Mouse (Mus musculus): ENCODE measurements around the gene Tcf23. TPM values are rescaled to one million over a fixed set of nuclear protein-coding genes. Genes with fewer than 3 reads are reported as not detected.

Gene Tcf23
- not detected for polyA plus RNA-seq (2017; shearing (Covaris generic))

DNA sequence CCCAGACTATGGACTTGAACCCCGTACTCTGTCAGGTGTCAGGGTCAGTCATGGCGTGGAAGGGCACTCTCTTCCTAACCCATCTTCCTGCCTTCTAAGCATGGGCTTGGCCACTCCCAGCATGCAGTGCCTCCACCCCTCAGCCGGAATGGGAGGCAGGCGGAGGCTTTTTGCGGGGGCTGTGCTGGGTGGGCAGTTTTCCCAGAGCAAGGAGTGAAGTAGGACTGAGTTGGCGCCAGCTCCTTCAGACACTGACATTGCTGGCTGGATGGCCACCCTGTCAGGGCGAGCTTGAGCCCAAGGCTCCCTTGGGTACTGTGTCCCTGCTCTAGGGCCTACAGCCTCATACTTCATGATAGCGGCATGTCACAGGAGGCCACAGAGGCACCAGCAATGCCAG is at the start of gene Tcf23:
Gene Tcf23, plus strand, starts transcription at position 247 of the 400 bp plus-strand sequence.
- ATAC-seq, result no peak

- ATAC-seq, result no peak
Measured at GRCm38 (mm10) chr5:30918691-30919090, 49.8 kb upstream of the Tcf23 start.

DNA sequence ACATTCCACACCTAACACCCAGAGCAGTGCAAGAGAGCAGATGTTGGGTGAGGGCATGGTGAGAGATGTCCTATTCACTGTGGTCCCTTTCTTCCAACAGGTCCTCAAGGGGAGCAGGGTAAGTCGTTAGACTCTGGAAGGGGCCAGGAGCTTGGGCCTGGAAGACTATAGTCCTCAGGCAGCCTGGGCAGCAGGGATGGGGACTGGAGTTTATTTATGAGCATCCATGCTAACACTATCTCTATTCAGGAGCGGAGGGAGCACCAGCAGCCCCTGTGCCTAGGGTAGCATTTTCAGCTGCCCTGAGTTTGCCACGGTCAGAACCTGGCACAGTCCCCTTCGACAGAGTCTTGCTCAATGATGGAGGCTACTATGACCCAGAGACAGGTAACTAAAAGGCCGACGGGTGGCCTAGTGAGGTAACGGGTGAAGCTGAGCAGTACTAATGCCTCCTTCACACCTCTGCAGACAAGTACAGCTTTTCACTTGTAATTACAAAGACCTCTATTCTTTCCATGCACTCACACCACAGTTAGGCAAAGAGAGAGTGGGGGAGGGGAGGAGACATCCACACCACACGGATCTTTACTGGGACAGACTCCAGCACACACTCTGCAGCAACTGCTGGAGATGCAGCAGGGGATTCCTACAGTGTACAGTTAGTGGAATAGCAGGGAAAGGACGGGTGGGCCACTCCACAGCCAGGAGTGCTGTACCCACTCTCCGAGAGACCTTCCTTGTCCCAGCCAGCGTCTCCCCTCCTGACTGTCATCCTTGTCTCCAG is 48.4 kb upstream of the Tcf23 start:
- no peak for ATAC-seq

GRCm38 (mm10) chr5:30920621-30921020 is 47.8 kb upstream of the Tcf23 start:
- no peak for ATAC-seq

GRCm38 (mm10) chr5:30921256-30922033 is 47.0 kb upstream of the Tcf23 start, which contains the start of gene Khk:
Gene Khk (plus strand): TSS chr5:30921431.
- ATAC-seq, result peak; percentile 86

DNA sequence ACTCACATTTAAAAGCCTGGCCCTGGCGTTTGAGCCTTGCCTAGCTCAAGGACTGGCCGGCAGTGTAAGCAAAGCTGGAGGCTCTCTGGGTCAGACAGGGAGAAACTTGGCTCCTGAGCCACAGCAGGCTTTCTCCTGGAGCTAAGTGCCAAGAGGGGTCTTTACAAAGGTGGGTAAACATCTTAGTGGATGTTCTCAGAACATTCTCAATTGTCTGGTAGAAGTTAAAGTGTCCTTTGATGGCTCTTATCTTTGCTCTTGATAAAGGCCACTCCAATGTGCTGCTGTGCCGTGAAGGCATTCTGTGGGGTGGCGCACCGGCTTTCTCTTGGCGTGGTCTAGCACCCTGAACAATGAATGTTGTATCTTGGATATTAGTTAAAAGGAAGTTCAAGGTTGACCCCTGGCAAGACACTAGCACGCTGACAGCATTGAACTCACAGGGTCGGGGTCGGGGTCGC is 45.9 kb upstream of the Tcf23 start:
- no peak for ATAC-seq

DNA sequence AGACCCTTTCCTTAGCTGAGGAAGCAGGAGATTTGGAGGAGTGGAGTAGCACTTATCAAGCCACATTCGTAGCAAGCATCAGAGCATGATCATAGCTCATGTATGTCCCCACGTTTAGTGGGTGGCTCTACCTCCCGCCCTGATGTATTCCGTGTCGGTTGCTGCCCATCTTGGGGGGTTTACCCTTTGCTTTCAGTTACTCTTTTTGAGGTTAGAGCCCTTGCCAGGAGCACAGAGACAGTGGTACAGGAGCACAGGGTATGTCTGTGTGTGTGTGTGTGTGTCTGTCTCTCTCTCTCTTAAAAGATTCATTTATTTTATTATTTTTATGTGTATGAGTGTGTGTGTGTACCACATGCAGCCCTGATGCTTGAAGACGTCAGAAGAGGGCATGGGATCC is 45.3 kb upstream of the Tcf23 start:
- no peak for ATAC-seq

- no peak for ATAC-seq
Measured at GRCm38 (mm10) chr5:30924614-30925013, 43.8 kb upstream of the Tcf23 start.

DNA sequence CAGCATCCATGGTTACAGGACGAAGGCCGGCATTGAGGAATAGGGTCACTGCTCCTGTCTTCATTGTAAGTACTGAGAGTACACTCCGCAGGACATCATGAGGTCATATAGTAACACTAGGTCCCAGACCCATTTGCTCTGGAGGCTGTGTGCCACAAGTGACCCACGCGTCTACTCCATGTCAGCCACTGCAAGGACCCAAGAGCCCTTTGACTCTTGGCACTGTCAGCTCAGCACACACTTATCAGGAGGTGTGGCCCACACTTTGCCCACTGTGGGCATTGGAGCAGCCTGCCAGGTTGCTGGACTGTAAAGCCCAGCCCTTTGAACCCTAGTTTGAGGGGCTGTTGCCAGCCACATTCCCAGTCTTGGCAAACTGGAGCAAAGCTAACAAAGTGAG is 43.2 kb upstream of the Tcf23 start:
- ATAC-seq, result no peak

DNA sequence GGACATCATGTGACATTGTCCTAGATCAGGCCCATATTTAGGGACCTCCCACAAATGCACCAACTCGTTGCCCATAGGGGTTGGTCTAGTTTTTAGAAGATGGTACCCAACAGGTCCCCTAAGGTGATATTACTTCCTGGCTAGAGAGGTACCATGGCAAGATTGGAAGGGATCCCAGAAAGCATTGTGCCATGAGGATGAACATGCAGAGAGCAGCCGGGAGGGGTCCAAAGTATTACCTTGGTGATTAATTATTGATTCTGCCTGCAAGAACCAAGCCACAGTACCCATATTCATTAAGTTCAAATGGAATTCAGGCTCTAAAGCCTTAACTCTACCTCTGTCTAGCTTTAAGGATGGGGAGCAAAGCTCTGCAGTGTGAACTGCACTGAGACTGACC is 42.4 kb upstream of the Tcf23 start:
- no peak for ATAC-seq

DNA sequence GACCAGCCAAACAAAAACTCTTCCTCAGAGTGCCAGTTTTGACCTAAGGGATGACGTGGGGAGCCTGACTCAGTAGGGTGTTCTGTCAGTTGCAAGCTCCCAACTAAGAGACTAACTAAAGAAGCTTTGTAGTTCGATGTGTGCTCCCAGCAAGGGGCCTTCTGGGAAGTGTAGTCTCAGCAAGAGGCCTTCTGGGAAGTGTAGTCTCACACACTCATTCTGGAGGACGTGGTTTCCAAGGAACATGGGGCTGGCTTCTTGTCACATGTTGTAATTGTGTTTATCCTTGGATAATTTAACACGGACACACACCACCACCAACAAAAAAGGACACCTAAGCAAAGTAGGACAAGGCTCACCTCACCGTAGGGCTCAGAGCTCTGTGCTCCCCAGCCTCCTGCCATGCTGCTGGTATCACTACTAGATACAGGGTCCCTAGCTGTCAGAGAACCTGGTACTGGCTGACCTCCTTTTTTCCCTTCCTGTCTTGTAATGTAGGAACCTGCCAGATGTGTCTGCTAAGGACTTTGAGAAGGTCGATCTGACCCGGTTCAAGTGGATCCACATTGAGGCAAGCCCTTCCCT is 40.4 kb upstream of the Tcf23 start:
- no peak for ATAC-seq

DNA sequence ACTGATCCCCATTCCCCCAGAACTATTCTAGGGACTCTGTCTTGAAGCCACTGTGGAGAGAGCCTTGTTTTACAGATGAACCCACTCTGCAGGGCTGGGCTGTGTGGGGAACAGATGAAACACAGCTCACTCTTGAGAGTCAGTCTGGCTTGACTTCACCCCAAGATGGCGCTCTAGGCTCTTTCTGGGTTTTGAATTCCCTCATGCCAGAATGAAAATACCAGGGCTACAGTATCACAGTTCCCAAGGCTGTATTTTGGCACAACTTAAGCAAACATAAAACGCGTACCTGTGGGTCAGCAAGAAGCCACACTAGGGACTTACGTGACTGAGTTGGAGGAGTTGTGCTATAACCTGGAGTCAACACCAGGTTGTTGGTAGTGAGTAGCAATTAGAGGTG is 38.3 kb upstream of the Tcf23 start:
- peak; percentile 19 for ATAC-seq

GRCm38 (mm10) chr5:30930846-30931245 is 37.6 kb upstream of the Tcf23 start:
- ATAC-seq, result no peak

GRCm38 (mm10) chr5:30931378-30931777 is 37.1 kb upstream of the Tcf23 start:
- no peak for ATAC-seq

DNA sequence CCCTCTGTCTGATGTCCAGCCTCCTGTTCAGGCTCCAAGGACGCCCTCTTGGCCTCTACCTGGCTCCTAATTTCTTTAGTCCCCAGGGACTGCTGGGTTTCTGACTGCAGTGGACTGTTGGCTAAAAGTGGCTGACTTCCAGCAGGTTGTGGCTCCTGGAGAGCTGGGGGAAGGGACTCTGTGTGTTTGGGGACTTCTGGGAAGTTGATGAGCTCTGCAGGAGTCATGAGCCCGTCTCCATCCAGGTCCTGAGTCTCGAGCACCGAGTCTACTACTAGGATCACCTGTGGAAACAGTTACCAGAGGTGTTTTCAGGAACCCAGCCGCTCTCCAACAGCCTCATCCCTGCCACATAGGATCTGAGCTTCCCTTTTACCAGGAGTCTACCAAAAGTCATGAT is 34.8 kb upstream of the Tcf23 start:
- no peak for ATAC-seq

DNA sequence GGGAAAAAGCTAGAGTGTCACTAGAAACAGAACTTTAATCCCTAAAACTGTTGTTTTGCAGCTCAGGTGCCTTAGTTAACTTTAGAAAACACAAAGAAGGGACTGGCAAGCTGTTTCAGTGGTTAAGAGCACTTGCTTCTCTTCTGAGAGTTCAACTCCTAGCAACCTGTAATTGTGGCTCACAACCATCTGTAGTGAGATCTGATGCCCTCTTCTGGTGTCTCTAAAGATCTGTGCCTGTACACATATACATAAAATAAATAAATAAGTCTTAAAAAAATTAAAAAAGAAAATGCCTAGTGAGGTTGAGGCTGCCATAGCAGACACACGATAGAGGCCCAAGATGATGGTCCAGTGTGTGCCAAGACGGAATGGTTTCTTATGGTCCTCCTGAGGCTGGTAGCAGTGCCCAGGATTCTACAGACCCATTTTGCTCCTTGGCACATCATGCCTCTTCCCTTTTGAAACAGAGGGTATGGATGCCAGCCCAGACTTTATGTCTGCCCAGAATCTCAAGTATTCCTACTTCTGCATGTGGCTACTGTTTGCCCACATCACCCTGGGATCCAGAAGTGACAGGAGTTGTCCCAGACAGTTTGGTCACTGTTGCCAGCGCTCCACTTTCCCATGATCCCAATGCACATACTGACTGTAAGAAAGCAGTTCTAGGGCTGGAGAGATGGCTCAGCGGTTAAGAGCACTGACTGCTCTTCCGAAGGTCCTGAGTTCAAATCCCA is 33.6 kb upstream of the Tcf23 start:
- no peak for ATAC-seq

DNA sequence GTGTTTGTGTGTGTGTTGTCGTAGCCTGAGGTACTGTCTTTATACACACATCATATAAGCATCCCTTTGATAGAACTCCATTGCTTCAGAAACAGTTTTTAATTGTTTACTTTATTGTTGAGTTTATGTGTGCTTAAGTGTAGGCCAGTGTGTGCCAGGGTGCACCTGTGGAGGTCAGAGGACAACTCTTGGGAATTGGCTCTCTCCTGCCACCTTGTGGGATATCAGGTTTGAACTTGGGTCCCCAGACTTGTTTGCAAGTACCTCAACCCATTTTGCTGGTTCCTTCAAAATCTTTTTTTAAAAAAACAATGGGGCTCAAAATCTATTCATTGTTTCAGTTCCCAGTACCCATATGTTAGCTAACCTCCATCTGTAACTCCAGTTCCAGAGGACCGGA is 25.5 kb upstream of the Tcf23 start:
- ATAC-seq, result no peak

GRCm38 (mm10) chr5:30944344-30944743 is 24.1 kb upstream of the Tcf23 start:
- ATAC-seq, result no peak

DNA sequence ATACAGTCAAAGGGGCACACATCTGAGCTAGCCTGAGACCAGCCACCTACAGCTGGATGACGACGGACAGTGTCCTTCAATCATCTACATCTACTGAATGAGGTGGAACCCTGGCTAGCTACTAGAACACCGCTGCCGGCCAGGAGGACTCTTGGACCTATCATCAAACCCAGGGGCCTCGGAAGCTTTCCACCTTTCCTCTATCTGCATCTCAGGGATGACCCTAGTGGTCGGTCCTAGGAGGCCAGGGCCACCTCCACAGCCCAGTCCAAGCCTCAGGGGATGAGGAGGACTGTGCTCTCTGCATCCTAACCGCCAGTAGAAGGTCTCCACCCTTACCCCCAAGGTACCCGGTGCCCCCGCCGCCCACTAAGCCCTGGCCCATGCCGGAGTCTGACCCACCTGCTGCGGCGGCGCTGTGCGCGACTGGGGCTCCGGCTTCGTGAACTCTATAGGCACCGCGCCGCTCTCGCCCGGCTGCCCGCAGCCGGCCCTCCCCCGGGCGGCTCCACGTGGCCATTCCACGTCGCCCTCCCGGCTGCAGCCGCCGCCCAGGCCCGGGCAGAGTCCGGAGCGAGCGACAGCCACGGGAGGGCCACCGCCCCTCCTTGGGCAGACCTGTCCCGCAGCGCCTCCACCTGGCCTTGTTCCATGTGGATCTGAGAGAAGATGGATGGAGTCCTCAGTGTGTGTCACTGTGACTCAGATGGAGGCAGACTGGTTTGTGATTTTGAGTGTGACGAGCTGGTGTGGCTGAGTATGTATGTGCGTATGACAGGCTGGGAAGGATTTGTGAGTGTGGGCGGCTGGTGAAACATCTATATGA is 23.3 kb upstream of the Tcf23 start, which contains the start of gene Cgref1:
Gene Cgref1, minus strand, starts transcription at position 636 of the 826 bp plus-strand sequence.
- ATAC-seq, result no peak

GRCm38 (mm10) chr5:30948620-30949019 is 19.8 kb upstream of the Tcf23 start:
- ATAC-seq, result no peak

- ATAC-seq, result peak; percentile 92
Measured at GRCm38 (mm10) chr5:30949654-30950326, 18.7 kb upstream of the Tcf23 start.
